Mouse (Mus musculus) C3H10T1/2 (cell line): Measurements from ENCODE around the gene Tcp11. TPM values are rescaled to one million over a fixed set of nuclear protein-coding genes. Genes with fewer than 3 reads are reported as not detected.

Experiments used
- polyA plus RNA-seq, 2 experiments: library from polyadenylated mRNA; unstranded; fragments of >200 nt; fragmentation: generic; extraction: Trizol; gene quantifications; one replicate each; pipeline ENCODE4 v1.2.1; 2012; ENCODE audit warnings: missing spikeins in 2 of 2

Tcp11 gene
- under 1 TPM in 1 of 2 experiments, not detected in 1; 0.05 TPM for polyA plus RNA-seq

GRCm38 (mm10) chr17:28080045-28080816, at the start of gene Tcp11:
TSS of gene Tcp11 (minus strand) at chr17:28080639.

Other genes with a start within 250 kb of the Tcp11 start
- 100 to 1,000 TPM; 342 to 372 TPM for gene Snrpc, start 242.5 kb downstream of the Tcp11 start, polyA plus RNA-seq
- 1 to 10 TPM; 1.7 to 4.1 TPM for gene Uhrf1bp1, start 224.2 kb downstream of the Tcp11 start, polyA plus RNA-seq
- gene Anks1, start 171.3 kb downstream of the Tcp11 start, polyA plus RNA-seq = 10 to 100 TPM in 1 of 2 experiments, 1 to 10 TPM in 1; 2.5 to 12.8 TPM
- 10 to 100 TPM; 20.0 to 47.9 TPM for gene Taf11, start 170.8 kb downstream of the Tcp11 start, polyA plus RNA-seq
- gene Scube3, start 61.5 kb upstream of the Tcp11 start, polyA plus RNA-seq = 10 to 100 TPM in 1 of 2 experiments, under 1 TPM in 1; 0.64 to 11.6 TPM
- 10 to 100 TPM; 18.8 to 45.8 TPM for gene Zfp523, start 96.5 kb upstream of the Tcp11 start, polyA plus RNA-seq
- gene Def6, start 127.1 kb upstream of the Tcp11 start, polyA plus RNA-seq = 10 to 100 TPM in 1 of 2 experiments, 1 to 10 TPM in 1; 6.4 to 13.3 TPM
- gene Ppard, start 152.1 kb upstream of the Tcp11 start, polyA plus RNA-seq = 10 to 100 TPM in 1 of 2 experiments, 1 to 10 TPM in 1; 8.9 to 25.0 TPM
- 10 to 100 TPM; 44.0 to 46.3 TPM for gene Fance, start 232.9 kb upstream of the Tcp11 start, polyA plus RNA-seq
- gene Rpl10a, start 247.8 kb upstream of the Tcp11 start, polyA plus RNA-seq = 1,000 to 10,000 TPM; 3,726 to 3,941 TPM